ENCODE assay signal across 8 mouse cellular contexts in genomic region chr11:35667428-35667827, GRCm38 (mm10).
A peak's percentile ranks its signal among the peaks of the same experiment; 100 is the strongest.
DNase-seq lines count a peak whose midpoint lies in the region; ATAC-seq and TF ChIP-seq lines count a peak whose summit lies in the region.

No protein-coding gene starts in this region.

- H3K27ac ChIP-seq in heart, embryonic 10.5 days = no peak overlapping the region
- H3K27ac ChIP-seq in liver, postnatal 0 days (ENCODE audit: low read depth) = no peak overlapping the region

- H3K79me2 ChIP-seq in C2C12 (ENCODE audit: control insufficient read depth, insufficient read depth) = no peaks in the 10 kb centered on the region

- H3K9ac ChIP-seq in liver, postnatal 0 days (replicated peaks) = no peak overlapping the region

- peaks cover 23% of the 10 kb centered on the region for H3K36me3 ChIP-seq in heart, embryonic 10.5 days
- no peaks in the 10 kb centered on the region for H3K36me3 ChIP-seq in C2C12 (ENCODE audit: control insufficient read depth, insufficient read depth)
- H3K36me3 ChIP-seq in liver, postnatal 0 days (replicated peaks; ENCODE audit: insufficient read depth, low read length) = no peaks in the 10 kb centered on the region

- WGBS in heart, embryonic 10.5 days = 46% methylated on average over 3 of the region's 3 CpGs
- 34% methylated on average over 3 of the region's 3 CpGs for WGBS in liver, postnatal 0 days (ENCODE audit: insufficient replicate concordance)

- H3ac ChIP-seq in C2C12 (ENCODE audit: control insufficient read depth, insufficient read length, low read depth) = no peak overlapping the region

- ATAC-seq in liver, postnatal 0 days = no peak

- peak; percentile 41 for TF ChIP-seq CTCF in C2C12 (IDR thresholded peaks at IDR 0.05; ENCODE audit: control insufficient read depth, insufficient read depth, insufficient read length)
- peak; percentile 70 for TF ChIP-seq CTCF in liver, postnatal 0 days (IDR thresholded peaks at IDR 0.05; ENCODE audit: low read depth)

- no peaks in the 10 kb centered on the region for H3K27me3 ChIP-seq in heart, embryonic 10.5 days (ENCODE audit: insufficient read depth, poor library complexity, severe bottlenecking)
- H3K27me3 ChIP-seq in C2C12 (ENCODE audit: control insufficient read depth, insufficient read depth, insufficient read length) = no peaks in the 10 kb centered on the region
- H3K27me3 ChIP-seq in liver, postnatal 0 days (ENCODE audit: insufficient read depth, low read length) = no peaks in the 10 kb centered on the region

- no peaks in the 10 kb centered on the region for H3K79me3 ChIP-seq in C2C12 (ENCODE audit: low read depth)

- H3K4me3 ChIP-seq in heart, embryonic 10.5 days = no peak overlapping the region
- H3K4me3 ChIP-seq in C2C12 (ENCODE audit: insufficient read depth, poor library complexity, severe bottlenecking) = no peak overlapping the region
- no peak overlapping the region for H3K4me3 ChIP-seq in liver, postnatal 0 days (ENCODE audit: low read depth, low read length)

- no peak for TF ChIP-seq EP300 in liver, postnatal 0 days (IDR thresholded peaks at IDR 0.05; ENCODE audit: low read depth)

- peak; percentile 25 for DNase-seq in heart, postnatal 4 days
- DNase-seq in heart, embryonic 10.5 days (ENCODE audit: low spot score) = no peak
- DNase-seq in brain, adult 2 months (ENCODE audit: low read depth, low spot score) = peak; percentile 41
- no peak for DNase-seq in liver, postnatal 0 days
- no peak for DNase-seq in gastrocnemius, adult 8-10 months (ENCODE audit: low spot score in 2 of 2)
- DNase-seq in right cerebral cortex, postnatal 25 days = no peak
- DNase-seq in frontal cortex, adult 2 months (ENCODE audit: extremely low spot score in 1 of 2, low spot score in 1 of 2) = no peak

- no peak overlapping the region for H3K4me2 ChIP-seq in liver, postnatal 0 days (ENCODE audit: low read depth, low read length)

- 0 out of 2 replicates have a peak, but pooled peaks cover 5% of the 10 kb centered on the region for H3K4me1 ChIP-seq in heart, embryonic 10.5 days
- H3K4me1 ChIP-seq in liver, postnatal 0 days (ENCODE audit: insufficient read depth) = no peaks in the 10 kb centered on the region

- H3K9me3 ChIP-seq in heart, embryonic 10.5 days = no peaks in the 10 kb centered on the region
- no peaks in the 10 kb centered on the region for H3K9me3 ChIP-seq in liver, postnatal 0 days (ENCODE audit: low read length)

TF ChIP-seq in C2C12, 6 proteins besides CTCF, POLR2A, EP300 and RAD21:
- no peak for TF ChIP-seq MYOD1 (IDR thresholded peaks at IDR 0.05; ENCODE audit: control insufficient read depth, insufficient read length, low read depth)
- TF ChIP-seq CEBPB (IDR thresholded peaks at IDR 0.05; ENCODE audit: low read depth) = no peak
- TF ChIP-seq MYOG (IDR thresholded peaks at IDR 0.05; ENCODE audit: control insufficient read depth, extremely low read depth, insufficient read length) = no peak
- no peak for TF ChIP-seq USF1 (IDR thresholded peaks at IDR 0.05; ENCODE audit: low read depth)
- TF ChIP-seq FOSL1 (IDR thresholded peaks at IDR 0.05; ENCODE audit: insufficient read depth, low read length, poor library complexity, severe bottlenecking) = no peak
- no peak for TF ChIP-seq MAX (IDR thresholded peaks at IDR 0.05)

Comparison
In these comparisons a context has a peak if more than half of its experiments do, and no peak if none do; other contexts are left out.
1. DNase-seq: peak in heart, postnatal 4 days (single experiment) and brain, adult 2 months (single experiment); none in heart, embryonic 10.5 days (single experiment), liver, postnatal 0 days (single experiment), gastrocnemius, adult 8-10 months (0 of 2), right cerebral cortex, postnatal 25 days (single experiment) and frontal cortex, adult 2 months (0 of 2).